Mouse (Mus musculus): Measurements from ENCODE around the gene Zfp644.

- TF ChIP-seq CTCF (IDR thresholded peaks at IDR 0.05; ENCODE audit: control insufficient read depth, insufficient read depth, insufficient replicate concordance, low read depth, low read length) (peak; percentile 10; the same call in 1 of the 2 replicates), POLR2A (IDR thresholded peaks at IDR 0.05; ENCODE audit: control insufficient read depth, low read depth, low read length) (peak; percentile 72)
Measured at GRCm38 (mm10) chr5:106696396-106697337, at the start of gene Zfp644.

All from testis, adult 2 months (tissue).